Mouse (Mus musculus) mouse trophoblast stem cell (cell line): ENCODE measurements around the gene Clp1.
"Not testable (repeated sequence)": the region's sequence is repeated elsewhere in the genome, so short reads cannot be mapped to it uniquely, and the experiment has no call there.

ENCODE experiments used
- in situ Hi-C, 2 experiments: fragments of 300-500 bp; cut with MseI, MboI; formaldehyde crosslinking; loops; 2 replicates in 1 of 2; 3 replicates in 1 of 2; pipeline ENCODE4 v1.15.1; 2025

The Clp1 gene

DNA sequence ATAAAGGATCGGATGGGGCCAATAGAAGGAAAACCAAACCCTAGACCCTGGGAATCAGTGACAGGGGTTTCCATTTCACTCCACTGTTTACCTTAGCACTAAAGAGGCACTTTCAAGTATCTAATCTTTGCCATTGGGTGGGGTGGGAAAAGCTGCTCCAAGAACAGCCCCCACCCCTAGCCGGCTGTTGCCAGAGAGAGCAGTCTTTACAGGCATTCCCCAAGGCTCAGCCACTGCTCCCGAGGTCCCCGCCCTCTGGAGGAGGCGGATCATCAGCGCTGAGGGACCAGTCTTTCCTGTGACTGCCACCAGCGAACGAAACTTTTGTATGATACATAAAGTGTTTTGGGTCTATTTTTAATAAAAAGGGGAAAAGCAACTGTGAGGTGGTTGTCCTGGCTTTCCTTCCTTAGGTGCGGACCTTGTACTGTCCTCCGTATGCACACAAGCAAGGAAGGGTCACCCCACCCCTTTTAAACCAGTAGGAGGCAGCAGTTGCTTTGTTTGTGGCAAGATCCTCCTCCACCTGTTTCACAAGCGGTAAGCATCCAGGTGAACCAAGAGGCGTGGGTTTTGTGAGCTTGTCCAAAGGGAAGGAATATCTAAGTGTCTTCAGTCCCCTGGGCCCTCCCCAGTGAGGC, 11.2 kb upstream of the Clp1 start:
- in situ Hi-C loops: no loop called here

DNA sequence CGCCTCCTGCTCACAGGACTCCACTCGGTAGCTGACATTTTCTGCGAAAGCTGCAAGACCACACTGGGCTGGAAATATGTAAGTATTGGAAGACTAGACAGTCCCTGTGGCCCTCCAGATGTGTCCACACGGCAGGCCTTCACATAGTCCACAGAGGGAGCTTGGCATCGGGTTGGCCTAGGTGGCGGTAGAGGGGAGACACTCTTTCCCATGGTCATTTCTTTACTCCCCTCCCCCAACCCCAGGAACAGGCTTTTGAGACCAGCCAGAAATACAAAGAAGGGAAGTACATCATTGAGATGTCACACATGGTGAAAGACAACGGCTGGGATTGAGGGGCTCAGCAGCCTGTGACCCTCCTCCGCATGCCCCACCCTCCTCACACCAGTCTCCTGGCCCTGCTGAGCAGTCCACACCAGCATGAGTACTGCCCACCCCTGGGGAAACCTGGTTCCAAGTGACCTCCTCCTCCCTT, 10.3 kb upstream of the Clp1 start:
- in situ Hi-C loops: no loop called here

DNA sequence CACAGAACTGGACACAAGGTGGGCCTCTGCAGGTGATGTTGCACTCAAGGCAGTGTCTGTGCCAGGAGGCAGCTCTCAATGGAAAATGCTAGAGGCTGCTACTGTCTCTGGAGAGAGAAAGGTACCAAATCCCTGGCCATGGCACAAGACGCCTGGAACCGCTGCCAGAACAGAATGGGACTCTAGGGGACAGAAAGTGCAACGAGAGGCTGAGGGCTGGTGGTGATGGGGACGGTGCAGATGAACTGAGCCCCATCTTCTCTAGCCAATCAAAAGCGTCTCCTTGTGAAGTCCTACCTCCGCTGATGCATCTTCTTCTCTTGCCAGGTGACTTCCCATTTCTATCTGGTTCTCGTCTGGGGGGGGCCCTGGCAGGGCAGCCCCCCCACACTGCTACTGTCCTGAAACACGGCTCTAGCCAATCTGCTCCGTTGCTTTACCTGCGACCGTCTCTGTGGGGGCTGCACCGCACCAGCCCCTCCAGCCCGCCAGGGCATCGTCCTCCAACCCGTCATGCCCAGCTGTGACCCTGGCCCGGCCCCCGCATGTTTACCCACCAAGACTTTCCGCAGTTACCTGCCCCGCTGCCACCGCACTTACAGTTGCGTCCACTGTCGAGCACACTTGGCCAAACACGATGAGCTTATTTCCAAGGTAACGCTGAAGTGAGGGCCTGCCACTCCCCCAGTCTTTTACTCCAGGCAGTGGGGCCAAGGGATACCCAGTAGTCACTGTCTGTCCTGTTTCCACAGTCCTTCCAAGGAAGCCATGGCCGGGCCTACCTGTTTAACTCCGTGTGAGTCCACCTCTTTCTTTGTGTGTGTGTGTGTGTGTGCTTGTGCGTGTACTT, 9.4 kb upstream of the Clp1 start:
- in situ Hi-C loops: no loop called here

DNA sequence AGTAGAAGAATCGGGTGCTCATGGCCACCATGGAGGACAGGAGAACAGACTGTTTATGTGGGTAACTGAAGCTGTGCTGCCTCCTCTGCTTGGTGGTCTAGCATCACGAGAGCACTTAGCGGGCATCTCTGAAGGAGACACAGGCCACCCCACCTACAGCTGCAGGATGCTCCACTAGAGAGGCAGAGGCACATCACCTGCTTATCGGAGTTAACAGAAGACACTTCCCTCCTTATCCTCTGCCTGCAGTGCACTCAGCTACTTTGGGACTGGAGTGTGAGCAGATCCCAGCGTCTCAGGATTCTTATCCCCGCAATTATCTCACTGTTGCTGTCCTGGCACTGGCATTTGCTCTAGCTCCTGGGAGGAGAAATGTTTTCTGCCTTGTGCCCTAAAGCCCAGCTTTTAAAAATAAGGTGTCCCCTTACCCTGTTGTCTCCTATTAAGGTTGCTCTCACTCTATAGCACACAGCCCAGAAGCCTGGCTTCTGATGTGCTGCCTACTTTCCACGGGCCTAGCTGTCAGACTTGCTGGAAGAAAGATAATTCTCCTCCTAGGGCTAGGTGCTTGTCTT, 8.3 kb upstream of the Clp1 start:
- in situ Hi-C loops: no loop called here

DNA sequence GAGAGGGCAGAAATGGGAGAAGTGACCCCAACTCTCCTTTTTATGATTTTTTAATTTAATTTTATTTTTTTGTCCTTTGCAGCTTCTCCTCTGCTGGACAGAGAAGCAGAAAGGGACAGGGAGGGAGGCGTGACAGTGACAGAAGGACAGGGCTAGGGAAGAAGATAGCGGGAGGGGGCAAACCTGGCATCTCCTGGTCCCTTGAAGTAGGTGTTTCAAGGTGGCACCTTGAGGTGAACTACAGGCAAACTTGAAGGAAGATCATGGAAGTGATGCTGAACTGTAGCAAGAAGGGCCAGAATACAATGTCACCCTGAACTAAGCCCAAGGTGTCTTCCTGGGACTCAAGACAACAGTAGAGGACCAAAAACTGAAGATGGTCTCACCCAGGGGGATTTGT, 7.8 kb upstream of the Clp1 start:
- in situ Hi-C loops: no loop called here

- in situ Hi-C loops: no loop called here
Observed at GRCm38 (mm10) chr2:84734351-84734864, 7.3 kb upstream of the Clp1 start.

- in situ Hi-C loops: no loop called here
Observed at GRCm38 (mm10) chr2:84733579-84734300, 6.6 kb upstream of the Clp1 start, which contains the start of gene Ypel4. Gene Ypel4 (plus strand): TSS chr2:84734058.

- in situ Hi-C loops: no loop called here
Observed at GRCm38 (mm10) chr2:84732394-84732793, 5.2 kb upstream of the Clp1 start.

DNA sequence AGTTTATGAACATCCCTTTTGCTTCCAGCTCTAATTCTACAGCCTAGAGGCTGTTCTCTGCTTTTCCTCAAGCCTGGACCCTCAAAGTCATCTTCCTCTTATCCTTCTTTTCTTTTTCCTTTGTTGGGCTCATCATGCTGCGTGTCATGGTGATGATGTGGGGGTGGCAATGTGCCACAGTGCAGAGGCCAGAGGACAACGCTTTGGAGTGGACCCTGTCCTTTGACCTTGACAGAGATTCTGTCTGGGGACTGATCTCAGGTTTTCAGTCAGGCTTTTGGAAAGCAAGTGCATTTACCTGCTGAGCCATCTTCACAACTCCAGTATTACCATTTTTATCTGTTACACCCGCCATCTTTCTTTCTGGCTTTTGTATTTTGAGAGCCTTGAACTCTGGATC, 4.1 kb upstream of the Clp1 start:
- in situ Hi-C loops: no loop called here

DNA sequence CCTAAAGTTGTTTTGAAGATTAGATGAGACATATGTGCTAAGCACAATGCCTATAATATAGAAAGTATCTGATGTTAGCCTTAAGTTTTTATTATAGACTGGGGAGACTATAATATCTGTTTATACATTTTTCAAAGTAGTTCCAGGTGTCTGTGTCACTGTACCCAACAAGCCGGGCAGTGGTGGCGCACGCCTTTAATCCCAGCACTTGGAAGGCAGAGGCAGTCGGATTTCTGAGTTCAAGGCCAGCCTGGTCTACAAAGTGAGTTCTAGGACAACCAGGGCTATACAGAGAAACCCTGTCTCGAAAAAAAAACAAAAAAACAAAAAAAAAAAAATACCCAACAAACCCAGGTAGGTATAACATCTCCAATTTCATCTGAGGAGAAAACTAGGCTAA, 1.0 kb upstream of the Clp1 start:
- in situ Hi-C loops: not testable (repeated sequence)

DNA sequence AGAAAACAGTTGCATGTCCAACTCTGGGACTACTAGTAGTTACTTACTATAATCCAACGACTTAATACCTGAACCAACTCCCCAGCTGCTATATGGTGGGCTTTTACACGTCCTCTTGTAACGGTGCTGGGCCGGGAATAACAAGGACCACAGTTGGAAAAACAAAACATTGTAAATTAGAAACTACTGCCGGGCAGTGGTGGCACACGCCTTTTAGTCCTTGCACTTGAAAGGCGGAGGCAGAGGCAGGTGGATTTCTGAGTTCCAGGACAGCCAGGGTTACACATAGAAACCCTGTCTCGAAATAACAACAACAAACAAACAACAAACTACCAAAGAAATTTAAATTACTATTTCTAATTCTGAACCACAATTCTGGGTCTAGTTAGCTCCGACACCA, 434 bp downstream of the Clp1 start:
- in situ Hi-C loops: no loop called here

DNA sequence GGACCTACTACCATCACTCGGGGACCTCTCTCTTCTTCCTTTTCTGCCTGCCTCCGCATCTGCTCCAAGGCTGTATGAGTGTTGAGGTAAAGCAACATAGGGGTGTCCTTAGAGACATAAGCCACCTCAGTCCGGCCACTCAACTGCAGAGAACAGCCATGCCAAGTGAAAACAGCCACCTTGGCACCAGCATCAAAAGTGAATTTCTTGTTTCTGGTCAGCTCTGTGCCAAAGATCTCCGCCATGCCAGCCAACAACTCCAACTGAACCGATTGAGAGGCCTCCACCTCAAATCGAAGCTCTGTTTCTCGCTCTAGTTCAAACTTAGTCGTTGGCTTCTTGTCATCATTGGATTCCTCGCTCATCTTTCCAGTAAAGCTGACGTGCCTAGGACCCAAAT, 1.4 kb downstream of the Clp1 start:
- in situ Hi-C loops: no loop called here

- in situ Hi-C loops: no loop called here
Observed at GRCm38 (mm10) chr2:84723856-84724255, 3.3 kb downstream of the Clp1 start.

GRCm38 (mm10) chr2:84721182-84721581, 6.0 kb downstream of the Clp1 start:
- in situ Hi-C loops: no loop called here

GRCm38 (mm10) chr2:84720718-84721117, 6.4 kb downstream of the Clp1 start:
- in situ Hi-C loops: no loop called here

- in situ Hi-C loops: no loop called here
Observed at GRCm38 (mm10) chr2:84717357-84717756, 9.8 kb downstream of the Clp1 start.

GRCm38 (mm10) chr2:84716423-84717355, 10.5 kb downstream of the Clp1 start:
- in situ Hi-C loops: no loop called here

- in situ Hi-C loops: no loop called here
Observed at GRCm38 (mm10) chr2:84715562-84716361, 11.4 kb downstream of the Clp1 start.

DNA sequence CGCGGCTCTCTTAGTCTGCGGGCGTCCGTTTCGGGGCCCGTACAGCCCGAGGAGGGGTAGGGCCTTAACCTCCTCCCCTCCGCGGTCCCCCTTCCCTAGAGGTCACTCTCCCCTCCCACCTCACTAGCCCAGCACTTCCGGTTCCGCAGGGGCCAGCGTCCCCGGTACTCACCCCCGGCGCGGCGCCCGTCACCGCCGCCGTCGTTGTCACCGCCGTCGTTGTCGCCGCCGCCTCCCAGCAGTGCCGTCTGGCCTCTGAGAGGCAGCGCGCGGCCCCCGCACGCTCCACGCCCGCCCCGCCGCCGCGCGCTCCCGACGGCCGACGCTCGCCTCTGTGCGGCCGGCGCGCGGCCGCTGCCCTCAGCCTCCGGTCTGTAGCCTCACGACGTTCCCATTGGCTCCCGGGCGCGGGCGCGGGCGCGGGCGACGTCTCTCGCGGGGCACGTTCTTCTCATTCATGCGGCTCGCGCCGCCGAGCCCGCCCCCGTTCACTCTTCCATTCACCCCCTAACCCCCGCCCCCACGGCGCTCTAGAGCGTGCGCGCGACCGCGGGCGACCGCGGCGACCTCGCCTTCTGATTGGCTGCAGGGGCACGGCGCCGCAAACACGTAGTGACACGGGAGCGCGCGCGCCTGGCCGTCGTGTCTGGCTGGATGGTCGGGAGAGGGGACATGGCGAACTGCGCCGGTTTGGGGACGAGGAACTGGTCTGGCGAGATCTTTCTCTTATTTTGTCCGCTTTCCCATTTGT, 12.2 kb downstream of the Clp1 start, which contains the start of gene Zdhhc5:
Gene Zdhhc5, minus strand, starts transcription at position 370 of the 751 bp plus-strand sequence.
- in situ Hi-C loops: no loop called here
